Mouse (Mus musculus): Measurements from ENCODE around the gene Frmd8. TPM values are rescaled to one million over a fixed set of nuclear protein-coding genes. Genes with fewer than 3 reads are reported as not detected.

Gene Frmd8
- total RNA-seq, 2 experiments from 2014 or later, result 19.0 to 20.5 TPM

GRCm38 (mm10) chr19:5800350-5800631 lies 74.8 kb downstream of the Frmd8 start:
- DNase-seq, result no peak
- intact Hi-C loops (cut with DNase I), result no loop called here

Other genes with a start within 250 kb of the Frmd8 start
- 10 to 100 TPM; 32.6 to 38.2 TPM for gene Rela, start 237.8 kb downstream of the Frmd8 start, total RNA-seq (2021)
- gene Sipa1, start 211.6 kb downstream of the Frmd8 start, total RNA-seq (2021), result 10 to 100 TPM; 44.2 to 49.6 TPM
- 10 to 100 TPM; 41.3 to 47.8 TPM for gene Map3k11, start 186.5 kb downstream of the Frmd8 start, total RNA-seq (2021)
- 10 to 100 TPM; 34.7 to 37.9 TPM for gene Pcnx3, start 186.4 kb downstream of the Frmd8 start, total RNA-seq (2021)
- gene Kcnk7, start 170.9 kb downstream of the Frmd8 start, total RNA-seq (2021), result not detected
- 100 to 1,000 TPM; 154 to 161 TPM for gene Ehbp1l1, start 149.0 kb downstream of the Frmd8 start, total RNA-seq (2021)
- gene Fam89b, start 145.6 kb downstream of the Frmd8 start, total RNA-seq (2021), result 10 to 100 TPM; 44.0 to 47.7 TPM
- gene Ltbp3, start 134.4 kb downstream of the Frmd8 start, total RNA-seq (2021), result 10 to 100 TPM; 77.0 to 79.2 TPM
- 10 to 100 TPM; 63.4 to 65.7 TPM for gene Scyl1, start 103.9 kb downstream of the Frmd8 start, total RNA-seq (2021)
- gene Slc25a45, start 2.5 kb upstream of the Frmd8 start, total RNA-seq (2021), result 1 to 10 TPM; 4.6 to 5.9 TPM
- 1 to 10 TPM; 1.1 to 1.2 TPM for gene Tigd3, start 18.9 kb upstream of the Frmd8 start, total RNA-seq (2021)
- gene Dpf2, start 37.7 kb upstream of the Frmd8 start, total RNA-seq (2021), result 100 to 1,000 TPM; 100 to 101 TPM
- 10 to 100 TPM; 14.0 to 16.0 TPM for gene Cdc42ep2, start 49.5 kb upstream of the Frmd8 start, total RNA-seq (2021)
- gene Pola2, start 88.9 kb upstream of the Frmd8 start, total RNA-seq (2021), result 10 to 100 TPM; 21.1 TPM
- gene Slc22a20, start 110.9 kb upstream of the Frmd8 start, total RNA-seq (2021), result not detected
- gene Capn1, start 140.6 kb upstream of the Frmd8 start, total RNA-seq (2021), result 10 to 100 TPM; 32.6 to 37.8 TPM
- gene Syvn1, start 171.3 kb upstream of the Frmd8 start, total RNA-seq (2021), result 10 to 100 TPM; 19.5 TPM
- 10 to 100 TPM; 41.7 to 46.7 TPM for gene Mrpl49, start 182.5 kb upstream of the Frmd8 start, total RNA-seq (2021)
- gene Fau, start 182.6 kb upstream of the Frmd8 start, total RNA-seq (2021), result 100 to 1,000 TPM; 738 to 768 TPM
- 10 to 100 TPM; 13.6 to 13.9 TPM for gene Znhit2, start 185.9 kb upstream of the Frmd8 start, total RNA-seq (2021)
- 1 to 10 TPM; 2.7 to 2.9 TPM for gene Tm7sf2, start 193.1 kb upstream of the Frmd8 start, total RNA-seq (2021)
- 10 to 100 TPM; 36.4 TPM for gene Vps51, start 202.0 kb upstream of the Frmd8 start, total RNA-seq (2021)
- not detected for gene Tmem262, start 204.8 kb upstream of the Frmd8 start, total RNA-seq (2021)
- gene Gm28374, start 207.0 kb upstream of the Frmd8 start, total RNA-seq (2021), result not detected
- 10 to 100 TPM; 24.4 to 26.3 TPM for gene Zfpl1, start 209.7 kb upstream of the Frmd8 start, total RNA-seq (2021)
- gene Cdca5, start 209.7 kb upstream of the Frmd8 start, total RNA-seq (2021), result 1 to 10 TPM; 3.8 to 5.0 TPM
- gene AC131692.1, start 219.1 kb upstream of the Frmd8 start, total RNA-seq (2021), result under 1 TPM in 1 of 2 experiments, not detected in 1; 0.43 TPM
- under 1 TPM; 0.10 to 0.17 TPM for gene Naaladl1, start 230.5 kb upstream of the Frmd8 start, total RNA-seq (2021)
- 10 to 100 TPM; 10.2 to 13.9 TPM for gene Sac3d1, start 243.4 kb upstream of the Frmd8 start, total RNA-seq (2021)

Measured in heart, postnatal 10 days (tissue).